Mouse (Mus musculus): ENCODE results near the gene Psg17. TPM values are rescaled to one million over a fixed set of nuclear protein-coding genes. Genes with fewer than 3 reads are reported as not detected.

The Psg17 gene
- total and polyA plus RNA-seq, 3 experiments = not detected

DNA sequence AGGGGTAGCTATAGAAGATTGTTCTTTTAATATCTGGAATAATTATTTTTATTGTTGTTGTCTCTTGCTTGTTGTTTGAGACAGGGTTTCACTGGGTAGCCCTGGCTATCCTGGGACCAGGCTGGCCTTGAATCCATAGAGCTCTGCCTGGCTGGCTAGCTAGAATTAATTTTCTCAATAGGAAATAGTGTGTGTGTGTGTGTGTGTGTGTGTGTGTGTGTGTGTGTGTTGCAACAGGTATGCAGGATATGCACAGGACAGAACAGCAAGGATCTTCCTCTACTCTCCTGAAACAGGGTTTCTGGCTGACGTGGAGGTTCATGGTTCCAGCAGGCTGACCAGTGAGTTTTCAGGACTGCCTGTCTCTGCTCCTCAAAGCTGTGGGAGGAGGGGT is 19.8 kb upstream of the Psg17 start:
- H3K79me2 ChIP-seq (ENCODE audit: control insufficient read depth, insufficient read depth, low read length, poor library complexity) = no peaks in the 10 kb centered on the region; the same call in 1 of the 2 replicates
- no peaks in the 10 kb centered on the region; a peak in 1 of 4 replicates for H3K27me3 ChIP-seq (ENCODE audit: control insufficient read depth in 1 of 2, insufficient read depth in 2 of 2, low read length in 2 of 2)
- H3K9ac ChIP-seq (ENCODE audit: control insufficient read depth, low read depth, low read length, poor library complexity, severe bottlenecking) = peak overlapping the region; percentile 33; the same call in 1 of the 2 replicates
- H3K36me3 ChIP-seq (ENCODE audit: control insufficient read depth in 1 of 2, insufficient read depth in 2 of 2, low read length in 2 of 2) = no peaks in the 10 kb centered on the region
- no peak for TF ChIP-seq GATA1 (IDR thresholded peaks at IDR 0.05; ENCODE audit: low read depth, low read length)
- TF ChIP-seq MYC (IDR thresholded peaks at IDR 0.05; ENCODE audit: low read depth, low read length) = no peak
- TF ChIP-seq ETS1 (IDR thresholded peaks at IDR 0.05; ENCODE audit: low read depth, low read length) = no peak
- TF ChIP-seq TAL1 (IDR thresholded peaks at IDR 0.05; ENCODE audit: low read length) = no peak
- TF ChIP-seq MAZ (IDR thresholded peaks at IDR 0.05; ENCODE audit: low read depth, low read length) = no peak
- no peak for TF ChIP-seq JUND (IDR thresholded peaks at IDR 0.05; ENCODE audit: low read depth, low read length)
- TF ChIP-seq SMC3 (IDR thresholded peaks at IDR 0.05; ENCODE audit: low read depth, low read length) = no peak
- no peak for TF ChIP-seq MAFK (IDR thresholded peaks at IDR 0.05; ENCODE audit: borderline replicate concordance, low read depth, low read length)
- H3K9me3 ChIP-seq (replicated peaks; ENCODE audit: insufficient read depth, low read length) = no peaks in the 10 kb centered on the region
- peak overlapping the region; percentile 51 to 62; a peak in 3 of 4 replicates for H3K4me3 ChIP-seq (ENCODE audit: control insufficient read depth in 1 of 2, insufficient read depth in 1 of 2, low read depth in 2 of 2, low read length in 2 of 2)
- no peak for DNase-seq (ENCODE audit: low read depth, low spot score)
- H3K4me1 ChIP-seq (ENCODE audit: control insufficient read depth in 1 of 2, insufficient read depth in 2 of 2, low read length in 2 of 2) = peaks cover 0 to 9% of the 10 kb centered on the region in 2 experiments; a peak in 1 of 4 replicates
- H3K27ac ChIP-seq (ENCODE audit: control insufficient read depth, low read depth, low read length) = no peak overlapping the region

DNA sequence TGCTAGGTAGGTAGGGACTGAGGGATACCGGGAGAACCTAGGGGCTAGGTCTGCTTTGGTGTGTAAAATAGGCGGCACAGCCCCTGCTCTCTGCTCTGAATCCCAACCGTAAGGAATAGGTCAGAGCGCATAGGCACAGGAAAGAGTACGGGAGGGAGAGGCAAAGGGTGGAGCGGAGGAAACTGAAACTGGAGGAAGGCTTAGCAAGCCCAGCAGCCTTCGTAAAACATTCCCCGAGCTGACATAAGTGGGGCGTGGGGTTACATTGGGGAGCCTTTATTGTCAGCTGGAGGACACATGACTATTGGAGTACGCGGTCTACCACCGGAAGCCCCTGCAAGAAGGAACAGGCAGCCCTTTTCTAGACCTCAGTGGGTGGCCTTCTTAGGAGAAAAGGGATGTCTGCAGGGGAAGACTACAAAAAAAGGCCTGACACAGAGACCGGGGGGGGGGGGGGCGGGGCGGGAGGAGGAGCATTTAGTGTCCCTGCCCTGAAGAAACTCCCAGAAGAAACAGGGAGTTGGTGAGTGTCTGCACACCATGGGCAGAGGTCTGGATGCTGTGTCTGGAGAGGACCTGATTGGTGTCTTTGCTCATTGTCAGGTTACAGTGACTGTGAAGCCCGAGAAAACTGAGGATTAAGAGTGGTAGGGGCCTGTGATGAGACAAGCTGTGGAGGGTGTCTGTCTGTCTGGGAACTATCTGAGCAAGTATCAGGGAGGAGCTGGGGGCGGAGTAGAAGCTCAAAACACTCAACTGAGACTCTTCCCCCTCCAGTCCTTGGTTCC is 19.2 kb upstream of the Psg17 start:
- Histone ChIP-seq H3K27me3 (ENCODE audit: control insufficient read depth in 1 of 2, insufficient read depth in 2 of 2, low read length in 2 of 2) (no peaks in the 10 kb centered on the region), H3K9ac (ENCODE audit: control insufficient read depth, low read depth, low read length, poor library complexity, severe bottlenecking) (peak overlapping the region; percentile 59), H3K4me3 (ENCODE audit: control insufficient read depth in 1 of 2, insufficient read depth in 1 of 2, low read depth in 2 of 2, low read length in 2 of 2) (peak overlapping the region; percentile 54 to 79), H3K79me2 (ENCODE audit: control insufficient read depth, insufficient read depth, low read length, poor library complexity) (no peaks in the 10 kb centered on the region; the same call in 1 of the 2 replicates), H3K36me3 (ENCODE audit: control insufficient read depth in 1 of 2, insufficient read depth in 2 of 2, low read length in 2 of 2) (no peaks in the 10 kb centered on the region), H3K27ac (ENCODE audit: control insufficient read depth, low read depth, low read length) (peak overlapping the region; percentile 6; the same call in 1 of the 2 replicates), H3K4me1 (ENCODE audit: control insufficient read depth in 1 of 2, insufficient read depth in 2 of 2, low read length in 2 of 2) (peaks cover 0 to 9% of the 10 kb centered on the region in 2 experiments; a peak in 1 of 4 replicates), H3K9me3 (replicated peaks; ENCODE audit: insufficient read depth, low read length) (no peaks in the 10 kb centered on the region)
- DNase-seq (ENCODE audit: low read depth, low spot score) = peak; percentile 78
- TF ChIP-seq TCF12 (IDR thresholded peaks at IDR 0.05; ENCODE audit: low read depth, low read length) = 0 out of 2 replicates have a peak, but pooled peaks have one; percentile 26
- TF ChIP-seq TAL1 (IDR thresholded peaks at IDR 0.05; ENCODE audit: low read length) = no peak
- TF ChIP-seq SIN3A (IDR thresholded peaks at IDR 0.05; ENCODE audit: low read length) = peak; percentile 33
- TF ChIP-seq ETS1 (IDR thresholded peaks at IDR 0.05; ENCODE audit: low read depth, low read length) = peak; percentile 73; the same call in 1 of the 2 replicates
- no peak for TF ChIP-seq CTCF (IDR thresholded peaks at IDR 0.05 in 2 of 3, conservative IDR thresholded peaks at IDR 0.05 in 1 of 3; ENCODE audit: control insufficient read depth in 1 of 3, insufficient read depth in 1 of 3, low read depth in 2 of 3, low read length in 3 of 3, poor library complexity in 1 of 3, severe bottlenecking in 1 of 3)
- TF ChIP-seq ELF1 (IDR thresholded peaks at IDR 0.05; ENCODE audit: low read depth, low read length) = peak; percentile 49; the same call in 1 of the 2 replicates
- TF ChIP-seq GATA1 (IDR thresholded peaks at IDR 0.05; ENCODE audit: low read depth, low read length) = no peak
- peak; percentile 47; the same call in 1 of the 2 replicates for TF ChIP-seq HCFC1 (IDR thresholded peaks at IDR 0.05; ENCODE audit: low read depth, low read length)
- no peak for TF ChIP-seq MEF2A (IDR thresholded peaks at IDR 0.05; ENCODE audit: extremely low read depth, insufficient replicate concordance, low read depth, low read length, poor library complexity, severe bottlenecking)
- peak; percentile 71 for TF ChIP-seq USF1 (IDR thresholded peaks at IDR 0.05; ENCODE audit: low read depth, low read length)
- no peak for TF ChIP-seq MAFK (IDR thresholded peaks at IDR 0.05; ENCODE audit: borderline replicate concordance, low read depth, low read length)
- no peak for TF ChIP-seq RAD21 (IDR thresholded peaks at IDR 0.05; ENCODE audit: low read depth, low read length)
- no peak for TF ChIP-seq E2F4 (IDR thresholded peaks at IDR 0.05; ENCODE audit: borderline replicate concordance, low read depth, low read length)
- TF ChIP-seq USF2 (IDR thresholded peaks at IDR 0.05; ENCODE audit: borderline replicate concordance in 1 of 2, insufficient read depth in 1 of 2, low read depth in 1 of 2, low read length in 2 of 2) = no peak
- 0 out of 2 replicates have a peak, but pooled peaks have one; percentile 46 for TF ChIP-seq ZMIZ1 (IDR thresholded peaks at IDR 0.05; ENCODE audit: low read depth, low read length)

All from MEL (cell line).